Mouse (Mus musculus) natural killer cell, adult 2 months (primary cell): ENCODE data around the gene Fitm1.
A peak's percentile ranks its signal among the peaks of the same experiment; 100 is the strongest.

Experiments used
- DNase-seq, 2 experiments: peaks; one replicate each; pipeline ENCODE4 v3.0.0; 2022; ENCODE audit warnings: low spot score in 2 of 2

Gene Fitm1

DNA sequence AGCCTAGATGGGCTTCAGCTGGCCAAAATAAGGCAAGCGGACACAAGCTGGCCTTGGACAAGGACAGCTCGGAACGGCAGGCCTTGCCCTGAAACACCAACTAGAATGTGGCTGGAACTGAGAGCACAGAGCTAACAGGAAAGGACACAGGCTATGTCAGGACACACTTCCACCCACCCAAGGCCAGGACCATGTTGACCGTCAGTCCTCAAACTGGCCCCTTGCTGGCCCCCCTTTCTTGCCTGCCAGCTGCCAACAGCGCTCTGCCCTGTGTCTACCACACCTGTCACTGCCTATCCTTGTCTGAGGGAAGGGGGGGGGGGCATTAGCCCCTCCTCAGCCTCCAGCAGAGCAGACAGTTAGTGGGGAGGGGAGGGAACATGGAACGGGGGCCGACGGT is at the start of gene Fitm1:
Gene Fitm1, plus strand, starts transcription at position 316 of the 400 bp plus-strand sequence.
- DNase-seq = no peak

DNA sequence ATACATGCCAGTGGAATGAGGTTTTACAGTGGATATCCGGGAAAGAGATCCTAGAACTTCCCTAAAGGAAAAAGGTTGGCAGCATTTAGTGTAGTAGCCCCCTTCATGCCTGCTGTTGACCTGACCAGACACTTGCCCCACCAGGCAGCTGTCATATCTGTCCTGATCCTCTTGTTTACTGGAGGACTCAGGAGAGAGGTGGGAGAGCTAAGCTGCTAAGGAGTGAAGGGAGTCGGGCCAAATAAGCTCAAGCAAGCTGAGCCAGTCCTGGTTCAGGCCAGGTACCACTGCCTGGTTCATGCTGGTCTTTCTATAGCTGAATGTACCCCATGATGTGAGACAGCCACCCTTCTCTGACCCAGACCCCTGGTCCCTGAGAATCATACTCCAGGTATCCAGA is 48.7 kb upstream of the Fitm1 start:
- no peak for DNase-seq

DNA sequence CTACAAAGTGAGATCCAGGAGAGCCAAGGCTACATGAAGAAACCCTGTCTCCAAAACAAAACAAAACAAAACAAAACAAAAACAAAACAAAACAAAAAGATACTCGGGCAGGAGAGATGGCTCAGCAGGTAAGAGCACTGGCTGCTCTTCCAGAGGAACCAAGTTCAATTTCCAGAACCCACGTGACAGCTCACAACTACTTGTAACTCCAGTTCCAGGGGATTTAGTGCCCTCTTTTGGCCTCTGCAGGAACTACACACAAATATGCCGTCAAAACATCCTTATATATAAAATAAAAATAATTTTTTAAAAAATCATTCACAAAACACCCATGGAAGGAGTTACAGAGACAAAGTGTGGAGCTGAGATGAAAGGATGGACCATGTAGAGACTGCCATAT is 47.5 kb upstream of the Fitm1 start:
- peak in 1 of 2 experiments; percentile 34 for DNase-seq

DNA sequence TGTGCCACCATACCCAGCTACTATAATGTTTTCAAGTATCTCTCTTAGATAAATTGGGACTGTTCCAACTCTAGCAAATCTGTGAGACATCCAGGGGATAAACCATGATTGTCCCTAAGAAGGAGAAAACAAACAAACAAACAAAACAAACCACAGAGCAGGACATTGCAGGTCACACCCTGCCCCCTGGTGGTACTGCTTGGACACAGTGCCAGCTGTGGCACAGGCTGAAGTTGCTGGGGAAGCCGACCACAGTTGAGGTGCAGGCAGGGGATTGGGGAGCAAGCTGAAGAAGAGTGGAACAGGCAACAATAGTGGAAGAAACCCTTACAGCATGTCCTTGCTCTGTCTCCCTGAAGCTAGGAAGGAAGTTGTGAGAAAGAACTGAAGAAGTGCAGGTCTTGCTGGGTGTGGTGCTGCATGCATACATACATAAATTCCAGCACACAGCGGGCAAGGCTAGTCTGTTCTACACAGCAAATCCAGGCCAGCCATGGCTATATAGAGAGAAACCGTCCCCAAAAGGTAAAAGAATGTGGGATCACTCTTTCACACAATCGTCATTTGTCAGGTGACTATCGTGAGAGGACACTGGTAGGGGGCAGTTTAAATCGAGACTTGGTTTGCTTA is 39.2 kb upstream of the Fitm1 start:
- DNase-seq = peak in 1 of 2 experiments; percentile 41

DNA sequence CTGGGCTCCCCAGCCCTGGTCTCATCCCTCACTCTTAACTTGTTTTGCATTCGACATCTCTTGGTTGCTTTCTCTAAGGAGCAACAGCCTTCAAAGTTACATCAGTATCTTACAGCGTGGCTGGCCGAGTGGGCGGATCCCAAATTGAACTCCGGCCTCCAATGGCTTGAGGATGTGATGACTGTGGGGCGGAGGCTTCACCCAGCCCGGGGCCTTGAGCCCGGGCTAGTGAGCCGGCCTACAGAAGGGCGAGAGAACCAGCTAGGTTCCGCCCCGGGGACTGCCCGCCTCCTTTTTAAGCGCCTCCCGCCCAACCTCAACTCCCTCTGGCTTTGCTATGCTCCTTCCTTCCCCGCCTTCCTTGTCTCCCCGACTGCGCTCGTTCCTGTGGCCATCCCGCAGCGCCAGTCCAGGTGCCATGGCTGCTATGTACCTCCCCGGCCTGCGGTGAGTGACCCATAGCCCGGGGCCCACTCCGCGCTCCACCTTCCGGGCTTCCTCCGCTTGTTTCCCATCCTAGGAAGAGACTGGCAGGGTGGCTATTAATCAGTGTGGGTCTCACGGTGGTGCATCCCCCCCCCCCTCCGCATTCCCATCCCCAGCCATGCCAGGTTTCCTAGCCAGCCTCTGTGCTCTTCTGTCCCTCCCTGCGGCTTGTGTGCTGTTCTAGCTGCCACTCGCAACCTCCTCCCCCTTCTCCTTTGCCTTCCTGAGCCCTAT is 35.2 kb upstream of the Fitm1 start, which contains the start of gene Pck2:
Gene Pck2, plus strand, starts transcription at position 200 of the 720 bp plus-strand sequence.
- peak; percentile 77 for DNase-seq

DNA sequence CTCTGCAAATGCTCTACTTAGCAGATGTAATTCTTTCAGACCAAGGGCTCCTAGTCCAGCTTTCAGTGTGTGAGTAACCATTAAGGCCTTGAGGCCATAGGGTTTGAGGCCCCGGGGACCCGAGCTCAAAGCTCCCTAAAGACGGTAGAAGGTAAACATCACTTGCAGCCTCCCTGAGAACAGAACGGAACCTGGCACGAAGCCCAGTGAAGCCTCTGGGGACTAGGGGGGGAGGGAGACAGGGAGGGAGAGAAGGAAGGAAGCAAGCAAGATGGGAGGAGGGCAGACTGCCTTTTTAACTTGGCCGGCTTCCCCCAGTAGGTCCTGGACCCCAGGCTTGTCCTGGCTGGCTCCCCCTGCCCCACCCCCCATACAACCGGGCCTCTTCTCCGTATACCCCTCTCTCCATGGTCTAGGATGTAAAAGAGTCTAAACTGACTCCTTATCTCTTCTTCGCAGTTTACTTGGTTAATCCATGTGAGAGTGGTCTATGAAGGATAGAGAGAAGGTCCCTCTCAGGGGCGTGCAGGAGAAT is 34.6 kb upstream of the Fitm1 start:
- peak; percentile 12 to 62 for DNase-seq

DNA sequence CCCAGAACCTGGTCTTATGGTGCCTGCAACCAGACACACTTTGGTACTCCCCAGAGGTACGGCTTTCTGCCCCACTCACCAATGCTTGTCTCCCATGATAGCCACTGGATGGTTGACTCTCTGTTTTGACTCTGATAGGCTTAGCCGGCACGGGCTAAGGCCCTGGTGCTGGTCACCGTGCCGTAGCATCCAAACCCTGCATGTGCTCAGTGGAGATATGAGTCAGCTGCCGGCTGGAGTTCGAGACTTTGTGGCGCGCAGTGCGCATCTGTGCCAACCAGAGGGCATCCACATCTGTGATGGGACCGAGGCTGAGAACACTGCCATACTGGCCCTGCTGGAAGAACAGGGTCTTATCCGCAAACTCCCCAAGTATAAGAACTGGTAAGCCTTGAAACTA is 33.1 kb upstream of the Fitm1 start:
- no peak for DNase-seq

DNA sequence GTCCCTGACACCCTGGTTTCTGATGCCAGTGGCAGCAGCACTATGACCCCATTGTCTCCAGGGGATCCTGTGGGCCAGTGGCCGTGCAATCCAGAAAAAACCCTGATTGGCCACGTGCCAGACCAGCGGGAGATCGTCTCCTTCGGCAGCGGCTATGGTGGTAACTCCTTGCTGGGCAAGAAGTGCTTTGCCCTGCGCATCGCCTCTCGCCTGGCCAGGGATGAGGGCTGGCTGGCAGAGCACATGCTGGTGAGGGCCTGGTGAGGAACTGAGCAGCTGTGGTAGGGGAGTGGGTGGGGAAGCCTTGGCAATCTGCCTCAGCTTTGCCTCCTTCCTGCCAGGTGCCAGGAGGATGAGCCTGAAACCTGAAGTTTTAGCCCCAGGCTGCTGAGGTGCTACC is 31.1 kb upstream of the Fitm1 start:
- no peak for DNase-seq

DNA sequence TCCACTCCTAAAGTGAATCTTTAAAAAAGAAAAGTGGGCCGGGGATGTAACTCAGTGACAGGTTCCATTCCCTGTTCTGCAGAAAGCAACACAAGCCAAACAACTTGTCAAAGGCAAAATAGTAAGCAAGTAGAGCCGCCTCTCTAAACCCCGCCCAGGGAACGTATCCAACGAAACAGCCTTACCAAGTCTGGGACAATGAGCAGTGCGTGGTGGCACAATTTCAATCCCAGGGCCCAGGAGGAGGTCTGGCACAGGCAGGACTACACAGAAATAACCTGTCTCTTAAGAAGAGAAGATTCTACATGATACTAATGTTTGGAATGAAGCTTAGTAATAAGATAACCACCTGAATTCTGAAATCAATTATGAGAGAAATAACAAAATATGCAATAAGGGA is 25.2 kb upstream of the Fitm1 start:
- no peak for DNase-seq

DNA sequence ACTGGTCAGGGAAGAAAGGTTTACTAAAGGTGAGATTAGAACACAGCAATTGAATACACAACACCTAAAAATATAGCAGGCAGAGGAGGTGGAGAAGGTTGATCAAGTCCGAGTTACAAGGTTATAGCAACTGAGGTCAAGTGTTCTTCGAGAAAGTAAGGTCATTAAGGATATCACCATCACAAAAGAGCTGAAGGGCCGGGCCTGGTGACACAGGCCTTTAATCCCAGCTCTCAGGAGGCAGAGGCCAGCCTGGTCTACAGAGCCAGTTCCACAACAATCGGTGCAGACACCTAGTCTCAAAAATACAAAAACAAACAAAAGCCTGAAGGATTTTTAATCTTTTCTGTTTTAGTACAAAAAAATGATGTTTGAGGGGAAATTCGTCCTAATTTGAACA is 24.1 kb upstream of the Fitm1 start:
- DNase-seq = no peak

DNA sequence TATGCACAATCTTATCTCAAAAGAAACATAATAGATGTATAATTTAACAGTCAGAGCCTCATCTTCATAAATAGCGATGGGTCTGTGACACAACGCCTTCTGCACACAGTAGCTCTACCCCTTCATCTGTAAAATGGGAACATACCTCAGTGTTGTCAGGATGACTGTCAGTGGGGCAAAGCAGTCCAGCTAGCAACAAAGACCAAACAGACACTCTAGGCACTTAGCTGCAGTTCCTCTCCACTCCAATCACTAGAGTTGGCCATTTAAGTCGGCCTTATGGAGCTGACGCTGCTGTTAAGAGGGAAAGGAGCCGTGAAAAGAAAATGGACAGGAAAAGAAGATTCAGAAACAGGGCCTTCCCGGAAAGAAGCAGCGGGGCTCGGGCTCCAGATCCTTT is 23.6 kb upstream of the Fitm1 start:
- DNase-seq = no peak

DNA sequence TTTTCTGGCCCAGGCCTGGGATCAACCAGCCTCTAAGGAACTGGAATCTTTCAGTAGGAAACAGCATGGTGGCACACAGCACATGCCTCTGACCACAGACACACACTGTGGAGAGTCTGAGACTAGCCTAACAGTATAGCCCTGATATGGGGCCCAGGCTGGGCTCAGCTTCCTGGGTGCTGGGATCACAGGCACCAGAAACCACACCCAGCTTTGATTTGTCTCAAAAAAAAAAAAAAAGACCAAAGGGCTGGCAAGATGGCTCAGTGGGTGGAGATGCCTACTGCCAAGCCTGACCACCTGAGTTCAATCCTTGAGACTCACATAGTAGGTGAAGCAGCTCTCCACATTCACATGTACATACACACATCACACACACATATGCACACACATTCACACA is 20.8 kb upstream of the Fitm1 start:
- DNase-seq = no peak

DNA sequence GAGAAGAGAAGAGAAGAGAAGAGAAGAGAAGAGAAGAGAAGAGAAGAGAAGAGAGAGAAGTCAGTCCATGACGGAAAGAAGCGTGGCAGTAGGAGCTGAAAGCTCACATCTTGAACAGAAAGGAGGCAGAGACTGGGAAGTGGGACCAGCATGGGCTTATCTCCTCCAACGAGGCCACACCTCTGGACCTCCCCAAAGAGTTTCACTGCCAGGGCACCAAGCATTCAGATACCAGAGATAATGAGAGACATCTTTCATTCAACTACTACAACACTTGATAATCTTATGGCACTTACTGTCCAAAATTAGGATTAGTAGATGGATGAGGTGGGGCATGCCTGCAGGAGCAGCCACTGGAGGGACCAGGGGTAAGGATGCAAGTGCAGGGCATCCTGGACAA is 19.6 kb upstream of the Fitm1 start:
- DNase-seq = no peak

DNA sequence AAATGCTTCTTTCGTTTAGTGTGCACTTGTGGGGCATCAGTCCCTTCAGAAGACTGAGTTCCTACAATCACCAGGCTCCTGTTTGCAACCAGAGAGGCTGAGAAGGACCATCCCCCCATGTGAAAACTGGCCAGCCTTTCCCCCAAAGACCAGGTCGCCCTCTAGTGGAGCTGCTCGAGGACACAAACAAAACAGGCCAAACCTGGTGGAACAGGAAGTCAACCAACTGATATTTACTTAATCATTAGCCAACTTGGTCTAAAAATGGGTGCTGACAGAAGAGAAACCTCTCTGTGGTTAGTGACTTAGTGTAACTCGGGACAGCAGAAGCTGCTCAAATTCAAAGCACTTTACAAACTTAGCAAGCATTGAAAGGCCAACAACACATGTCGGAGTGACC is 18.4 kb upstream of the Fitm1 start:
- peak; percentile 77 to 87 for DNase-seq

DNA sequence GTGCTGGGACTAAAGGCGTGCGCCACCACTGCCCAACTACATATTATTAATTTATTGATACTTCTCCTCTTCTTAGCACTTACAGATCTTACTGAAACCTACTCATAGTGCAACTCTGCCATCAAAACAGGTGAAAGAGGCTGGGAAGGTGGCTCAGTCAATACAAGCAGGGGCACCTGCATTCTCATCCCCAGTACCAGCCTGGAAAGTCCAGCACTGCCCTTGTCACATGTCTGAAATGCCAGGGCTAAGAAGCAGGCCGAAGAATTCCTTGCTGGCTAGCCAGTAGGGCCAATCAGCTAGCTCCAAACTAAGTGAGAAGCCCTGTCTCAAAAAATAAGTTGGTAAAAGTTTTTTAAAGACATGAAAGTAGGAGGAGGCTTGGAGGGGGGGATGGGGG is 17.8 kb upstream of the Fitm1 start:
- no peak for DNase-seq

DNA sequence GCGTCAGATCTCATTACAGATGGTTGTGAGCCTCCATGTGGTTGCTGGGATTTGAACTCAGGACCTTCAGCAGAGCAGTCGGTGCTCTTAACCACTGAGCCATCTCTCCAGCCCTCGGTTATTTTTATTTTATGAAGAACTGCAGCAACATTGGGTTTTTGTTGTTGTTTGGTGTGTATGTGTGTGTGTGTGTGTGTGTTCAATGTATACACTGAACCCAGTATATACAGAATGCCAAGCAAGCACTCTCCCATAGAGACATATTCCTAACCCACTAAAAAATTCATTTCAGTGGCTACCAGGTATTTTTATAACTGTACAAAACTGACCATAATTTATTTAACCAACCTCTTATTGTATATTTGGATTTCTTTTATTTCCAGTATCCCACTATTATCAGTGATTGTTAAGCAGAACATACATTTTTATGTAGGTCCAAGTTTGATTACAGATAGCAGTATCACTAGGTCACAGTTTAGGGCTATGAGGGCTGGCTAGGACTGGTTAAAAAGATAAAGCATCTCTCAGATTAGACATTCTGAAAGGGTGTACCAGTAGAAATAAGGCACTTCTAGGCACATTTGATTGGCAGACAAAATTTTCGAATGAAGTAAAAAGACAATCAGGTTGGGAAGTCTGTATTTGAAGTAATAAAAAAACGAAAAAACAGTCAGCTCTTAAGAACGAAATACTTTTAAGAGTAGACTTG is 16.5 kb upstream of the Fitm1 start:
- no peak for DNase-seq

DNA sequence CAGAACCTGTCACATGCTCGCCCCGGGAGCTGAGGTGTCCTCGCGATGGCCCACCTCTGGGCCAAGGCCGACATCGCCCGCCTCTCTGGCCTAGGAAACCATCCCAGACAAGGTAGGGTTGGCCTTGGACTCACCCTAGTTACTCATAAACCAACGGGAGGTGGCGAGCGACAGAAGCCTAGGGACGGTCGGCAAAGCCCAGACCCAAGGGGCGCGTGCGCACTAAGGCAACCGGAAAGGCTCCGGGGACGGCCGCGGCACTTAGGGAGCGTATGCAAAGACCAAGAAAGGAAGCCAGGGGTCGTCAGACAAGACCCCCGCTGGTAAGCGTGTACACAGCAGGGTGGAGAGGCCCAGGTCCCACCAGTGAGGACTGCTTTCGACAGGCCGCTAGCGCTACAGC is 15.6 kb upstream of the Fitm1 start, which contains the start of gene Dcaf11:
Gene Dcaf11, plus strand, starts transcription at position 208 of the 403 bp plus-strand sequence.
- peak; percentile 89 to 90 for DNase-seq

DNA sequence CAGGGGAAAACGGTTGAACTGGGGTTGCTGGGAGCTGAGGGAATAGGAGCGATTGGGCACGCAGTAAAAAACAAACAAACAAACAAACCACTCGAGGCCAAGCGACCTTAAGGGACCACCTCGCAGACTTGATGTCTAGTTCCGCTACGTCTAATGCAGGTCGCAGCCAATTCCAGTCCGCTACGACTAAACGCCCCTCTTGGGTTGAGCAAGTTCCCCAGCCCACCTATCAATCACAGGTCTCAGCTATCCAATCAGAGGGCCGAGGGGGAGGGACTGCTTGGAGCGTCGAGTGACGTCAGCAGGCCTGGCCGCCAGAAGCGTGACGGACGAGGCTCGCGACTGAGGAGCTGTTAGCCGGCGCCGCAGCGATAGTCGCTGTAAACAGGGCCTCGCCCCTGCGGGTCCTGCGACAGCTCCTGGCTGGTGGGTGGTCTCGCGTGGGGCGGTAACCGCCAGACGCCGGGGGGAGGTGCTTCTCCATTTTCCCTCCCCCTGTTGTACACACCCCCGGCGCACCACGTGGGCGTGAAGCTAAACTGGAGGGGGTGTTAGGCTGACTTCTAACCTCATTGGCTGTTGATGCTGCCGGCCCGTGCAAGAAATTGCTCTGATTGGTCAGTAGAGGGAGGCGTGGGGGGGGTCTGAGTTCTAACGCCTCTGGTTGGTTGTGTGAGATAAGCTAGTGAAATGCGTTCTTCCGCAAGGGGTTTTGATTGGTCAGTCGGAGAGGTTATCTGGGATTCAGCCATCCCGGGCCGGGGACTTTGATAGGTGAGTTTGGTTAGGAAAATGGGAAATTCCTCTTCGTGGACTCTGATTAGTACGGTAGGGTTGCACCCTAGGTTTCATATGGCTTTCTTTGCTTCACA is 15.0 kb upstream of the Fitm1 start, which contains the start of gene A730061H03Rik:
Gene A730061H03Rik, minus strand, starts transcription at position 205 of the 872 bp plus-strand sequence.
- peak; percentile 99 for DNase-seq

DNA sequence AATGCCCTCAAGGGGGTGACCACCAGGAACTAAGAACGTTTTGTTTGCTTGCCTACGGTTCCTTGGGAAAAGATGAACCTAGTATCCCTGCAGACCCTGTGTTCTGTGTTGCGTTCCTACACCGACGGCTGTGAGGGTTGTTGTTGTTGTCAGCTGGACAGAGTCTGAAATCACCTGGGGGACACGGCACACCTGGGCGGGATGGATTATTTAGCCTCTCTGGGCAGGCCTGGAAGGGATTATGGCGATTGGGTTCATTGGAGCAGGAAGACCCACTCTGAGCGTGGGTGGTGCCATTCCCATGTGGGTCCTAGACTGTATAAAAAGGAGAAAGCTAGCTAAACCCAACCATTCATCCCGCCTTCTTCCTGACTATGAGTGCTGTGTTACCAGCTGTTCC is 13.6 kb upstream of the Fitm1 start:
- no peak for DNase-seq

DNA sequence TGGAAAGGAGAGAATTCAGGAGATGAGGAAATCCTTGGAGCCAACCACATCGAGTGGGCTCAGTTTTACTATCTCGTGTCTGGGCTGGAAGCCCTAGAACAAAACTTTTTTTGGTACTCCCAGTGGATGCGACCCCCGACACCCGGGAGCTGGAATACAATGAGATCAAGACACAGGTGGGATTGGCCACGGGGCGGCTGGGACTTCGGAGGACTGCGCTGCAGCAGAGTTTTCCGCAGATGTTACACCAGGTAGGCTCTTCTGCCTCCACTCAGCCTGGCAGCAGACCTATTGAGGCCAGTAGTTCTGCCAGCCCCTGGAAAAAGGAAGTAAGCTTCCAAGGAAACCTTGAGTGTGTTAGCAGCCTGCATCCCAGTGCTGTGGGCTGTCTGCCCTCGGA is 12.2 kb upstream of the Fitm1 start:
- no peak for DNase-seq

DNA sequence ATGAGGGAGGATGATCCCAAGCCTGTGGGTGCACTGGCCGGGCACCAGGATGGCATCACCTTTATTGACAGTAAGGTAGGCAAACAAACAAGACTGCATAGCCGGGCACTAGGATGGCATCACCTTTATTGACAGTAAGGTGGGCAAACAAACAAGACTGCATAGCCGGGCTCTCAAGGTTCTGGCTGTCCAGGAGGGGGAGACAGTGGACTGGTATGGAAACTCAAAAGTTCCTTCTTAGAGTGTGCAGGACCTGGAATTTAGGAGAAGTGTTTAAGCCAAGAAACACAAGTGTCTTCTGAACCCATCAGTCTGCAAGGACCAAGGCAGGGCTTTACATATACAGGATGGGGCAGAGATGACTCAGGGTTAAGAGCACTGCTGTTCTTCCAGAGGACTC is 9.7 kb upstream of the Fitm1 start:
- no peak for DNase-seq
